Mouse (Mus musculus) hindbrain, embryonic 11.5 days (tissue): Measurements from ENCODE around the gene Ankrd11. TPM values are rescaled to one million over a fixed set of nuclear protein-coding genes. Genes with fewer than 3 reads are reported as not detected.

Experiments
- ATAC-seq: fragments of 200-750 bp; cut with Nextera tagmentation; 2 replicates; pipeline ENCODE4 v1.8.0; 2017; ENCODE audit warnings: mild to moderate bottlenecking, moderate TSS enrichment, moderate library complexity; ENCODE audit not compliant: low FRiP score
- DNase-seq: peaks from one replicate; pipeline ENCODE4 v3.0.0-alpha.2; 2015; ENCODE audit warnings: low spot score
- H3K27ac ChIP-seq: fragments of 300-500 bp; sonication (generic); 2 replicates; pipeline ENCODE4 v1.5.1; 2014; ENCODE audit warnings: mild to moderate bottlenecking, low read depth, low read length
- H3K27me3 ChIP-seq: fragments of 300-500 bp; sonication (generic); 2 replicates; pipeline ENCODE4 v1.6.1; 2014; ENCODE audit warnings: mild to moderate bottlenecking, low read length, moderate library complexity, mixed read lengths; ENCODE audit not compliant: control insufficient read depth, insufficient read depth
- H3K36me3 ChIP-seq: fragments of 300-500 bp; sonication (generic); 2 replicates; pipeline ENCODE4 v1.6.1; 2014; ENCODE audit warnings: mild to moderate bottlenecking, low read length, moderate library complexity, mixed read lengths; ENCODE audit not compliant: control insufficient read depth, insufficient read depth
- H3K4me1 ChIP-seq: fragments of 300-500 bp; sonication (generic); replicated peaks from 2 replicates; pipeline ENCODE4 v1.6.1; 2014; ENCODE audit warnings: low read length, mixed read lengths; ENCODE audit not compliant: control insufficient read depth, insufficient read depth
- H3K4me2 ChIP-seq: fragments of 300-500 bp; sonication (generic); replicated peaks from 2 replicates; pipeline ENCODE4 v1.6.1; 2014; ENCODE audit warnings: mild to moderate bottlenecking, low read depth, low read length
- H3K4me3 ChIP-seq: fragments of 300-500 bp; sonication (generic); 2 replicates; pipeline ENCODE4 v1.5.1; 2014; ENCODE audit warnings: low read depth, low read length
- H3K9ac ChIP-seq: fragments of 300-500 bp; sonication (generic); 2 replicates; pipeline ENCODE4 v1.6.1; 2014; ENCODE audit warnings: low read depth, low read length
- H3K9me3 ChIP-seq: fragments of 300-500 bp; sonication (generic); 2 replicates; pipeline ENCODE4 v1.6.1; 2016; ENCODE audit warnings: low read length; ENCODE audit not compliant: control insufficient read depth
- WGBS: fragments of 180-500 bp; shearing (Covaris S2); extraction: QIAGEN DNeasy Blood & Tissue Kit; methylation state at CpG from one replicate; pipeline ENCODE4 v1.1.7; 2014; 5-methylcytosine and 5-hydroxymethylcytosine counted together
- polyA plus RNA-seq: library from polyadenylated mRNA; unstranded; fragments of >200 nt; fragmentation: Nextera tagmentation; extraction: Ambion mirVana; gene quantifications from 2 replicates; pipeline ENCODE4 v1.2.1, GENCODE M21; 2014

Ankrd11 gene
- polyA plus RNA-seq, 1 experiment from 2014 or later: 52.7 TPM

GRCm38 (mm10) chr8:122988955-122989354, 53.1 kb downstream of the Ankrd11 start:
- Histone ChIP-seq H3K4me2 (no peak overlapping the region), H3K36me3 (no peaks in the 10 kb centered on the region), H3K9ac (no peak overlapping the region), H3K27me3 (no peaks in the 10 kb centered on the region), H3K4me3 (no peak overlapping the region), H3K9me3 (no peaks in the 10 kb centered on the region), H3K4me1 (no peaks in the 10 kb centered on the region), H3K27ac (no peak overlapping the region)
- WGBS: 93% methylated on average over 3 of the region's 3 CpGs
- DNase-seq: no peak
- no peak for ATAC-seq

DNA sequence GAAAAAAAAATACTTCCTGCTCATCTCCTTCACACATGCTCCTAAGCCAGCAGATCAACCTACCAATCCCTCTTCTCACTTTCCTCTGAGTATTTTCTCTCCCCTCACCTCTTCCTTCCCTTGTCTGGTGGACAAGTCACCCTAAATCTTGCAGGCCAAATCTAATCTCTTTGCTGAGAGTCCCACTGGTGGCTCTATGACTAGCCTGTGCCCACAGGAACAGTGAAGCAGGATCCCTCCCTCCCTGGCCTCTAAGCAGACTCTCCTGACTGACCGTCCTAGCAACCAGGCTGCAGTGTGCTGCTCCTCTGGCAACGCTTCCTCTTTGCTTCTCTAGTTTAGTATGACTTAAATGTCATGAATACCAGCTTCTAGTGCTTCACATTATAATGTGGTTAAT, 54.8 kb downstream of the Ankrd11 start:
- H3K27ac ChIP-seq: no peak overlapping the region

DNA sequence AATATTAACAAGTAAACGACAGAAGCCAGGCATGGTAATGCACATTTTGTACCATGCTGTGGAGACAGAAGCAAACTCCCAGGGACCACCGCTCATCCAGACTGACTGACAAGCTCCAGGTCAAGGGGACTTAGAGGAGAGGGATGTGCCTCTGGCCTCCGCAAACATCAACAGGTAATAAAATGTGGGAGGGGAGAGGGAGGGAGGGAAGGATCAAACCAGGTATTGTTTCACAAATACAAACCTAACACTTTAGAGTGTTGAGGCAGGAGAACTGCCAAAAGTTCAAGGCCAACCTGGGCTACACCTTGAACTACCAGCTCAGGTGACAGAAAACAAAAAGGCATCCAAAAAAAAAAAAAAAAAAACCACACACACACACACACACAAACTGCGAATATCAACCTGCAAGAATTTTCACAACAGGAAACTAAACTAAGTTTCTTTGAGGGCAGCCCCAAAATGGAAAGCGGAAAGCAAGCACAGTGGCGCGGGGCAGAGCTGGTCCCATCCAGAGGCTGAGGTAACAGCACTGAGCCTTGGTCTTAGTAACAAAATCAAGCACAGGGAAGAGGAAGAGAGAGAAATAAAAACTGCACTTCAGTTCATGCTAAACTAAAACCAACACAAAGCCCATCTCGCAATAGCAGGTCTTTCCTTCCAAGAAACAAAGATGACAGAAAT, 55.4 kb downstream of the Ankrd11 start:
- no peak overlapping the region for H3K9ac ChIP-seq
- no peak overlapping the region for H3K27ac ChIP-seq
- H3K4me1 ChIP-seq: no peaks in the 10 kb centered on the region
- DNase-seq (no peak), ATAC-seq (no peak)
- H3K27me3 ChIP-seq: no peaks in the 10 kb centered on the region
- no peak overlapping the region for H3K4me3 ChIP-seq
- no peak overlapping the region for H3K4me2 ChIP-seq
- WGBS: 87% methylated on average over 8 of the region's 8 CpGs
- no peaks in the 10 kb centered on the region for H3K36me3 ChIP-seq
- no peaks in the 10 kb centered on the region for H3K9me3 ChIP-seq

More for the DNA sequence above, 54.8 kb downstream of the Ankrd11 start:
- no peaks in the 10 kb centered on the region for H3K27me3 ChIP-seq
- no peaks in the 10 kb centered on the region for H3K36me3 ChIP-seq
- no peaks in the 10 kb centered on the region for H3K4me1 ChIP-seq
- H3K9me3 ChIP-seq: no peaks in the 10 kb centered on the region
- H3K4me2 ChIP-seq: no peak overlapping the region
- H3K9ac ChIP-seq: no peak overlapping the region
- no peak overlapping the region for H3K4me3 ChIP-seq
- DNase-seq (no peak), ATAC-seq (no peak)
- WGBS: 83% methylated on average over 2 of the region's 2 CpGs

GRCm38 (mm10) chr8:122984175-122984574, 57.9 kb downstream of the Ankrd11 start:
- WGBS: 86% methylated on average over 3 of the region's 3 CpGs
- ATAC-seq: no peak

GRCm38 (mm10) chr8:122983178-122983942, 58.7 kb downstream of the Ankrd11 start:
- Histone ChIP-seq H3K4me2 (no peak overlapping the region), H3K4me1 (no peaks in the 10 kb centered on the region), H3K9me3 (no peaks in the 10 kb centered on the region), H3K27me3 (no peaks in the 10 kb centered on the region), H3K36me3 (no peaks in the 10 kb centered on the region), H3K9ac (no peak overlapping the region), H3K4me3 (no peak overlapping the region), H3K27ac (no peak overlapping the region)
- WGBS: 92% methylated on average over 19 of the region's 19 CpGs
- DNase-seq (no peak), ATAC-seq (no peak)

More at GRCm38 (mm10) chr8:122984175-122984574, 57.9 kb downstream of the Ankrd11 start:
- H3K9ac ChIP-seq: no peak overlapping the region
- H3K4me2 ChIP-seq: no peak overlapping the region
- H3K9me3 ChIP-seq: no peaks in the 10 kb centered on the region
- no peaks in the 10 kb centered on the region for H3K4me1 ChIP-seq
- no peaks in the 10 kb centered on the region for H3K27me3 ChIP-seq
- no peaks in the 10 kb centered on the region for H3K36me3 ChIP-seq
- no peak overlapping the region for H3K27ac ChIP-seq
- no peak overlapping the region for H3K4me3 ChIP-seq
- DNase-seq: no peak

DNA sequence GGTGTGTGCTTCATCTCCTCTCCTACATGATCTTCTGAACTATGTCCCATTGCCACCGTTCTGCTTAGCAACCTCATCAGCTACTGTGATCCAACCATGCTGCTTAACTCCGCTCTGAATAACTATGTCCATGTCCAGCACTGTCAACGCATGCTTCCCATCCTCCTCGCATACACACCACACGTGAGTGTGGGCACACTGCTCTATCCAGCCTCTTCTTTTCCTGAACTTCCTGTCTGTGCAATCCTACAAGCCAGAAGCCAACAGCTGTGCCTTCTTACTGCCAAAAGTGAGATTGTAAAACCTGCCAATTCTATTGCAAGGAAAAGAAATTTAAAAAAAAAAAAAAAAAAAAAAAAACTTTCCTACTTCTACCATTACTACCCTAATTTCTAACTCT, 60.4 kb downstream of the Ankrd11 start:
- H3K27me3 ChIP-seq: no peaks in the 10 kb centered on the region
- DNase-seq (no peak), ATAC-seq (no peak)
- no peak overlapping the region for H3K4me2 ChIP-seq
- 89% methylated on average over 5 of the region's 5 CpGs for WGBS
- H3K4me1 ChIP-seq: no peaks in the 10 kb centered on the region
- no peak overlapping the region for H3K4me3 ChIP-seq
- no peak overlapping the region for H3K9ac ChIP-seq
- no peaks in the 10 kb centered on the region for H3K36me3 ChIP-seq
- no peaks in the 10 kb centered on the region for H3K9me3 ChIP-seq
- H3K27ac ChIP-seq: no peak overlapping the region

GRCm38 (mm10) chr8:122979865-122980509, 62.1 kb downstream of the Ankrd11 start:
- no peak for ATAC-seq

DNA sequence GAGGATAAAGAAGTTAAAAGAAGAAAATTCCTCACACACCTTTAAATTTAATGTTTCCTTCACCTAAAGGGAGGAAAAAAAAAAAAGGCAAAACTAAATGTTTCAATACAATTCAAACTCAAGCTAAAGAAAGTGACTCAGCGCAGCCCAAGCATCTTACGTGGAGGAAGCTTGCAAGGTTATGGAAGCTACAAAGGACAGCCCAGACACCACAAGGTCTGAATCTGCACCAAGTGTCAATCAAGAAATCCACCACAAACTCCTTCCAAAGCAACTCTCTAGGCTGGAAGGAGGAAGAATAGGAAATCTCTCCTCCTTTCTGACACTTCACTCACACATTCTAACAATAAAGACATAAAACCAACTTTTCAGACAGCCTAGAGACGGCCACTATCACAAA, 62.7 kb downstream of the Ankrd11 start:
- Histone ChIP-seq H3K27ac (no peak overlapping the region), H3K9ac (no peak overlapping the region), H3K4me3 (no peak overlapping the region), H3K4me1 (no peaks in the 10 kb centered on the region), H3K27me3 (no peaks in the 10 kb centered on the region), H3K9me3 (no peaks in the 10 kb centered on the region), H3K36me3 (no peaks in the 10 kb centered on the region), H3K4me2 (no peak overlapping the region)
- 96% methylated on average over 3 of the region's 3 CpGs for WGBS
- DNase-seq (no peak), ATAC-seq (no peak)

More at GRCm38 (mm10) chr8:122979865-122980509, 62.1 kb downstream of the Ankrd11 start:
- no peak overlapping the region for H3K4me2 ChIP-seq
- H3K27ac ChIP-seq: no peak overlapping the region
- H3K4me3 ChIP-seq: no peak overlapping the region
- no peak overlapping the region for H3K9ac ChIP-seq
- no peaks in the 10 kb centered on the region for H3K9me3 ChIP-seq
- no peaks in the 10 kb centered on the region for H3K36me3 ChIP-seq
- H3K4me1 ChIP-seq: no peaks in the 10 kb centered on the region
- WGBS: 81% methylated on average over 10 of the region's 10 CpGs
- no peak for DNase-seq
- no peaks in the 10 kb centered on the region for H3K27me3 ChIP-seq
